In the genomic region with DNA sequence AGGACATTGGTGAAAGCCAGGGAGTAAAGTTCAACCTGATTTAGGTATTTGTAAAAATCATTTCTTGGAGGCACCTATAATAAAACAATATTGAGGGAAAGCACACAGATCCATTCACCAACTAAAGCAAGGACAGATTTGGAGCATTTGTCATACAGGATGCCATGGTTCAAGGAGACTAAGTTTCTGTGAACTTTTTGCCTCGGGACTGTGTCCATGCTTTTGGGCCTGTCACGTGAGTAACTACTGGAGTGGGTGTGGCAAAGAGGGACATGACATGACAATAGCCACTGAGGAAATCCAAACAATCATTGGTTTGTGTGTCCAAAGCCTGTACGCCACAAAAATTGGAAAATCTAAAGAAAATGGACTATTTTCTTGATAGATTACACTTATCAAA, we compare ENCODE assay signal across 25 mouse cellular contexts.
"Had no signal": no experiment of that assay in that cellular context is flagged by ENCODE, and none has a peak within 500 bp of the region (broad histone marks: within the 10 kb centered on the region; RNA-seq: fewer than 3 reads in every experiment).

No protein-coding gene starts in this region.

- DNase-seq: gastrocnemius, adult 2 months; gastrocnemius, postnatal 10 days; gastrocnemius, postnatal 25 days; heart, adult 2 months; heart, postnatal 10 days; heart, postnatal 4 days; kidney, adult 18-20 months; kidney, adult 8-10 months; kidney, postnatal 10 days; kidney, postnatal 25 days; kidney, postnatal 4 days had no signal

- H3K4me1 ChIP-seq: heart, embryonic 10.5 days; heart, embryonic 12.5 days; hindbrain, embryonic 10.5 days; hindbrain, embryonic 12.5 days; limb, embryonic 10.5 days; limb, embryonic 12.5 days; liver, embryonic 12.5 days had no signal

- H3K36me3 ChIP-seq: heart, embryonic 10.5 days; heart, embryonic 12.5 days; hindbrain, embryonic 10.5 days; hindbrain, embryonic 12.5 days; limb, embryonic 10.5 days; limb, embryonic 12.5 days; liver, embryonic 12.5 days had no signal

- ATAC-seq: hindbrain, embryonic 16.5 days; inflammation-experienced regulatory T-cells, adult 6 months; intestine, postnatal 0 days; liver, embryonic 12.5 days had no signal

- H3K4me2 ChIP-seq: heart, embryonic 12.5 days; hindbrain, embryonic 12.5 days; hindbrain, embryonic 14.5 days; limb, embryonic 12.5 days; liver, embryonic 12.5 days had no signal

- H3K4me3 ChIP-seq: gastrocnemius, adult 2 months; heart, adult 2 months; heart, embryonic 10.5 days; heart, embryonic 12.5 days; hindbrain, embryonic 10.5 days; hindbrain, embryonic 12.5 days; layer of hippocampus, adult 2 months; left cerebral cortex, adult 2 months; limb, embryonic 10.5 days; limb, embryonic 12.5 days; liver, embryonic 12.5 days had no signal

- H3K27ac ChIP-seq: gastrocnemius, adult 2 months; heart, adult 2 months; heart, embryonic 10.5 days; hindbrain, embryonic 10.5 days; hindbrain, embryonic 12.5 days; hindbrain, embryonic 14.5 days; layer of hippocampus, adult 2 months; left cerebral cortex, adult 2 months; limb, embryonic 10.5 days; limb, embryonic 12.5 days; liver, embryonic 12.5 days; liver, embryonic 14.5 days had no signal

- H3K27me3 ChIP-seq: heart, embryonic 12.5 days; hindbrain, embryonic 12.5 days; limb, embryonic 12.5 days; liver, embryonic 12.5 days had no signal

- H3K9me3 ChIP-seq: heart, embryonic 10.5 days; heart, embryonic 12.5 days; hindbrain, embryonic 10.5 days; hindbrain, embryonic 12.5 days; limb, embryonic 10.5 days; limb, embryonic 12.5 days; liver, embryonic 12.5 days had no signal

- H3K9ac ChIP-seq: heart, embryonic 12.5 days; hindbrain, embryonic 12.5 days; hindbrain, embryonic 14.5 days; limb, embryonic 12.5 days; liver, embryonic 12.5 days; liver, embryonic 14.5 days had no signal
